Mouse (Mus musculus) adrenal gland, adult (tissue): ENCODE results near the gene Oprl1.

Source experiments
- DNase-seq, 2 experiments: peaks; one replicate each; pipeline ENCODE4 v3.0.0; 2022 to 2023; ENCODE audit warnings: low spot score in 1 of 2; ENCODE audit not compliant: inconsistent age in 2 of 2

Oprl1 gene

GRCm38 (mm10) chr2:181691571-181691970 is 23.2 kb upstream of the Oprl1 start:
- DNase-seq: no peak

- no peak for DNase-seq
Measured at GRCm38 (mm10) chr2:181692304-181692703, 22.5 kb upstream of the Oprl1 start.

- DNase-seq: peak; percentile 91 to 96
Measured at GRCm38 (mm10) chr2:181693339-181694280, 21.2 kb upstream of the Oprl1 start, which contains the start of gene Rgs19. TSS of gene Rgs19 (minus strand) at chr2:181693977.

GRCm38 (mm10) chr2:181694581-181694980 is 20.2 kb upstream of the Oprl1 start:
- DNase-seq: no peak

GRCm38 (mm10) chr2:181695776-181696175 is 19.0 kb upstream of the Oprl1 start:
- DNase-seq: no peak

GRCm38 (mm10) chr2:181696801-181697420 is 17.9 kb upstream of the Oprl1 start:
- peak in 1 of 2 experiments; percentile 16 for DNase-seq

GRCm38 (mm10) chr2:181698241-181698640 is 16.6 kb upstream of the Oprl1 start, which contains the start of gene Lkaaear1:
TSS of gene Lkaaear1 (minus strand) at chr2:181698442.
- peak in 1 of 2 experiments; percentile 17 for DNase-seq

GRCm38 (mm10) chr2:181706668-181707067 is 8.1 kb upstream of the Oprl1 start:
- peak in 1 of 2 experiments; percentile 65 for DNase-seq

- no peak for DNase-seq
Measured at GRCm38 (mm10) chr2:181713749-181714148, 1.1 kb upstream of the Oprl1 start.

- DNase-seq: no peak
Measured at GRCm38 (mm10) chr2:181715382-181715781, 566 bp downstream of the Oprl1 start.

GRCm38 (mm10) chr2:181716991-181717390 is 2.2 kb downstream of the Oprl1 start:
- no peak for DNase-seq

- DNase-seq: no peak
Measured at GRCm38 (mm10) chr2:181720061-181720460, 5.2 kb downstream of the Oprl1 start.

GRCm38 (mm10) chr2:181721200-181721599 is 6.4 kb downstream of the Oprl1 start:
- no peak for DNase-seq

- peak in 1 of 2 experiments; percentile 66 for DNase-seq
Measured at GRCm38 (mm10) chr2:181722213-181722612, 7.4 kb downstream of the Oprl1 start.

GRCm38 (mm10) chr2:181727659-181728262 is 12.9 kb downstream of the Oprl1 start:
- DNase-seq: no peak

GRCm38 (mm10) chr2:181730051-181730450 is 15.2 kb downstream of the Oprl1 start:
- no peak for DNase-seq

- DNase-seq: no peak
Measured at GRCm38 (mm10) chr2:181752626-181753025, 37.8 kb downstream of the Oprl1 start.

- no peak for DNase-seq
Measured at GRCm38 (mm10) chr2:181758147-181758725, 43.4 kb downstream of the Oprl1 start.

- peak in 1 of 2 experiments; percentile 48 for DNase-seq
Measured at GRCm38 (mm10) chr2:181759041-181759440, 44.2 kb downstream of the Oprl1 start.

- DNase-seq: no peak
Measured at GRCm38 (mm10) chr2:181763006-181763830, 48.4 kb downstream of the Oprl1 start, which contains the start of gene Myt1. TSS of gene Myt1 (plus strand) at chr2:181763332.
